Mouse (Mus musculus): ENCODE measurements at regions not wholly inside any gene's neighbourhood (a gene's known extent, or its start where the extent isn't known, plus 50 kb on each side); places are given as distances from the start of the nearest gene placed in this dataset.

DNA sequence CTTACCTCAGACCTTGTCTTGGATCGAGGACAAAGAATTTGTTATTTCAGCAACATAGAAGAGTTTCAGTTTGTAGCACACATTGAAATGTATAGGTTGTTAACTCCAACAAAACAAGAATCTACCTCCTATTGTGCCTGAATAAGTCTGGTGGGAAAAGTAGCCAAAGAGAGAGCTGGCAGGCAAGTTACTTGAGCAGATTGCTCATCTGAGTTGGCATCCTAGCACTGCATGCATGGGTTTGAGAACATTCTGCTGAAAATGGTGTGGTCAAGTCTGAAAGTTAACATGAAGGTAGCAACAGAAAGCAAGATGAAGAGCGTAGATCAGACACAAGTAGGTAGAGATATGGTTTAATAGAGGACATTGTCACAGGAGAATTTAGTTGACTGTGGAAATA, 587.5 kb downstream of the Bcl11a start:
- Histone ChIP-seq H3K9ac (replicated peaks; ENCODE audit: low read depth) (no peak overlapping the region), H3K36me3 (ENCODE audit: insufficient read depth, low read length) (no peaks in the 10 kb centered on the region), H3K9me3 (ENCODE audit: low read length) (no peaks in the 10 kb centered on the region), H3K27me3 (replicated peaks; ENCODE audit: insufficient read depth, low read length) (no peaks in the 10 kb centered on the region), H3K27ac (ENCODE audit: low read length) (no peak overlapping the region), H3K4me2 (replicated peaks; ENCODE audit: low read depth, low read length) (no peak overlapping the region), H3K4me3 (ENCODE audit: low read depth, low read length) (no peak overlapping the region), H3K4me1 (ENCODE audit: insufficient read depth, low read depth, low read length) (no peaks in the 10 kb centered on the region)
- no peak for DNase-seq (ENCODE audit: low spot score)
- TF ChIP-seq CTCF (IDR thresholded peaks at IDR 0.05) = no peak
- TF ChIP-seq EP300 (IDR thresholded peaks at IDR 0.05) = no peak
- no peak for ATAC-seq
- 86% methylated on average over 2 of the region's 2 CpGs for WGBS

DNA sequence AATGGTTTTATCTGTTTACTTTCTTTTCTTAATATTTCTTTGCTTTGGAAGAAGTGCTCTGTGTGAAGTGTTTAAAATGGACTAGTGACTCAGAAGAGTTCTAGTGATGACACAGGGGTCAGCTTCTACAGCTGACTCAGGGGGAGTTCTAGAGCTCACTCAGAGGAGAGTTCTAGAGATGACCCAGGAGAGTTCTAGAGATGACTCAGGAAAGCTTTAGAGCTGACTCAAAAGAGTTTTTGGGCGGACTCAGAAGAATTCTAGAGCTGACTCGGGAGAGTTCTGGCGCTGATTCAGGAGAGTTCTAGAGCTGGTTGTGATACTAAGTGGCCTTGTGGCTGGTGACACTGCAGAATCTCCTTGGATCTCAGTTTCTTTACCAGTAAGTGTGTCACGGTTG, 593.8 kb downstream of the Bcl11a start:
- TF ChIP-seq CTCF (IDR thresholded peaks at IDR 0.05) (no peak), EP300 (IDR thresholded peaks at IDR 0.05) (no peak)
- Histone ChIP-seq H3K36me3 (ENCODE audit: insufficient read depth, low read length) (no peaks in the 10 kb centered on the region), H3K27ac (ENCODE audit: low read length) (no peak overlapping the region), H3K9me3 (ENCODE audit: low read length) (no peaks in the 10 kb centered on the region), H3K4me3 (ENCODE audit: low read depth, low read length) (no peak overlapping the region), H3K27me3 (replicated peaks; ENCODE audit: insufficient read depth, low read length) (no peaks in the 10 kb centered on the region), H3K9ac (replicated peaks; ENCODE audit: low read depth) (no peak overlapping the region), H3K4me1 (ENCODE audit: insufficient read depth, low read depth, low read length) (no peaks in the 10 kb centered on the region), H3K4me2 (replicated peaks; ENCODE audit: low read depth, low read length) (no peak overlapping the region)
- WGBS = 78% methylated on average over 4 of the region's 4 CpGs
- DNase-seq (ENCODE audit: low spot score) (no peak), ATAC-seq (no peak)

DNA sequence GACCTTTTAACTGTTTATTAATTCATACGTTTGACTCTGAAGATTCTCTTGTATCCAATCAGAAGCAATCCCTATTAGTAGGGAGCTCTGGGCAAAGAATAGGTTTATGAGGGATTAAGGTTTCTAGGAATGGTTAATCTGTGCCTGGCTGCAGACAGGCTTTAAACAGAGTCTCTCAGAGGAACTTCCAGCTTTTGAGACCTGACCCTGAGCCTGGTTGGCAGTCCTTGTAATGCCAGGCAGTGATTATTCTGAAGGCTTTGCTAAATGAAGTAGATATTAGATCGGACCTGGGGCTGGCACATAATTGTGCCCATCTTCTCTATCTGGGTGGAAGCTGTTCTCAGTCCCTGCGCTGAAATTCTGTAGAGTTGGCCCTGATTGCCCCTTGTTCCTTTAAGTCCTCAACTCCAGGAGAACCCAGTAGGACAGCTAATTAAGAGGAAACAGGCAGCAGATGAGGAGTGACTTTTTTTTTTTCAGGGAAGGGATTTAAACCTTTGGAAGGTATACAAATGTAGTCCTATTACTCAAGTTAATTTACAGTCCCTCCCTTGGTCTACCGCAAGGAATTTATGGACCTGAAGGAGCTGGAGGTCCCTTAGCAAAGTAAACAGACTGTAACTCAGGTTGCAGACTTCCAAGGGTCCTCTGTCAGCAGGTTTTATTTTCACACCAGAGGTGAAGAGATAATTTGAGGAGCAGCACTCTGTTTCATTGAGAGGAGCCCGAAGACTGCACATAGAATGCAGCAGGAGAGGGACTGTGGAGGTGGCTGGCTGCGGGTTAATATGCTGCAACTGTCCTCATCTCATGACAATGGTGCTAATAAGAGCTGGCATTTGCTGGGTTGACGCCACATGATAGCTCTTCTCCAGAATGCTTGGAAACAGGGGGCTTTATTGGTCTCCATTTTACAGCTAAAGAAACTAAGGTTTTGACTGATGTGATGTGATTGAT, 595.7 kb downstream of the Bcl11a start:
- Histone ChIP-seq H3K4me3 (ENCODE audit: low read depth, low read length) (no peak overlapping the region), H3K27ac (ENCODE audit: low read length) (no peak overlapping the region), H3K9me3 (ENCODE audit: low read length) (no peaks in the 10 kb centered on the region), H3K36me3 (ENCODE audit: insufficient read depth, low read length) (no peaks in the 10 kb centered on the region), H3K4me2 (replicated peaks; ENCODE audit: low read depth, low read length) (no peak overlapping the region), H3K9ac (replicated peaks; ENCODE audit: low read depth) (no peak overlapping the region), H3K4me1 (ENCODE audit: insufficient read depth, low read depth, low read length) (no peaks in the 10 kb centered on the region), H3K27me3 (replicated peaks; ENCODE audit: insufficient read depth, low read length) (no peaks in the 10 kb centered on the region)
- DNase-seq (ENCODE audit: low spot score) (no peak), ATAC-seq (no peak)
- WGBS = 67% methylated on average over 7 of the region's 7 CpGs
- no peak for TF ChIP-seq EP300 (IDR thresholded peaks at IDR 0.05)
- TF ChIP-seq CTCF (IDR thresholded peaks at IDR 0.05) = no peak

DNA sequence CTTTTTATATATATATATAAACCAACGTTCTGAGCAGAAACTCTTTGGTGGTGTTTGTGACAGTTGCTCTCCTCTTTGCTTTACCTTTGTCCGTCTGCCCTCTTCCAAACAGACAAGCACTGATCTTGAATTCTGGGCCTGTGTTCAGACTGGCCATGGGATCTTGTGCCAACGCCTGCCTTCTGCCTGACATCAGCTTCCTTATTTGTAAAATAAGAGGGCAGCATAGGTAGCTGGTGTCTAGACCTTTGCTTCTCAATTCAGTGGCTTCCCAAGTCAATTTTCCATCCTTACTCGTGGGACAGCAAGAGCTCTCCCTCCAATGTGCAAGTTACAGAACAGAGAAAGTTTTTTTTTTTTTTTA, 596.3 kb downstream of the Bcl11a start:
- no peak overlapping the region for H3K4me3 ChIP-seq (ENCODE audit: low read depth, low read length)
- H3K36me3 ChIP-seq (ENCODE audit: insufficient read depth, low read length) = no peaks in the 10 kb centered on the region
- ATAC-seq (no peak), DNase-seq (ENCODE audit: low spot score) (no peak)
- no peak overlapping the region for H3K4me2 ChIP-seq (replicated peaks; ENCODE audit: low read depth, low read length)
- no peaks in the 10 kb centered on the region for H3K27me3 ChIP-seq (replicated peaks; ENCODE audit: insufficient read depth, low read length)
- H3K9me3 ChIP-seq (ENCODE audit: low read length) = no peaks in the 10 kb centered on the region
- H3K9ac ChIP-seq (replicated peaks; ENCODE audit: low read depth) = no peak overlapping the region
- no peak for TF ChIP-seq EP300 (IDR thresholded peaks at IDR 0.05)
- TF ChIP-seq CTCF (IDR thresholded peaks at IDR 0.05) = no peak
- no peaks in the 10 kb centered on the region for H3K4me1 ChIP-seq (ENCODE audit: insufficient read depth, low read depth, low read length)
- WGBS = 58% methylated on average over 4 of the region's 4 CpGs
- H3K27ac ChIP-seq (ENCODE audit: low read length) = no peak overlapping the region

DNA sequence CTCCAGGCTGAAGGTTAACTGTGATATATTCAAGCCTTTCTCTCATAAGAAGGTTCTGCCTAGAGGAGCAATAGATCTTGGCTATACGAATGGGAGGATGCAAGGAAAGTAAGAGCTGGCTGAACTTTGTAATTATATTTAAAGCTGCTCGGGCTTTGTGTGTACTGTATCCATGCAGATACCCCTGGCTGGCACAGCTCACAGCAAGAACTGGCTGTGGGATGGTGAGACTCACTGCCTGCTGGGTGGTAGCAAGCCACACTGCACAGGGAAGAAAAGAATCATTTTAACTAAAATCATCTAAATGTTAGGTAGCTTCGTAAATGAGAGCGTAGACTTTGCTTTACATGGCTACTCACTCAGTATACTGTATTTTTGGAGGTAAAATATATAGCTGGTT, 599.2 kb downstream of the Bcl11a start:
- H3K4me3 ChIP-seq (ENCODE audit: low read depth, low read length) = no peak overlapping the region
- no peak for ATAC-seq
- WGBS = 82% methylated on average over 4 of the region's 4 CpGs
- no peak overlapping the region for H3K4me2 ChIP-seq (replicated peaks; ENCODE audit: low read depth, low read length)
- H3K27ac ChIP-seq (ENCODE audit: low read length) = no peak overlapping the region
- H3K36me3 ChIP-seq (ENCODE audit: insufficient read depth, low read length) = no peaks in the 10 kb centered on the region
- H3K4me1 ChIP-seq (ENCODE audit: insufficient read depth, low read depth, low read length) = no peaks in the 10 kb centered on the region
- no peaks in the 10 kb centered on the region for H3K27me3 ChIP-seq (replicated peaks; ENCODE audit: insufficient read depth, low read length)
- no peak for DNase-seq (ENCODE audit: low spot score)
- H3K9me3 ChIP-seq (ENCODE audit: low read length) = no peaks in the 10 kb centered on the region
- no peak for TF ChIP-seq CTCF (IDR thresholded peaks at IDR 0.05)
- no peak for TF ChIP-seq EP300 (IDR thresholded peaks at IDR 0.05)
- no peak overlapping the region for H3K9ac ChIP-seq (replicated peaks; ENCODE audit: low read depth)

DNA sequence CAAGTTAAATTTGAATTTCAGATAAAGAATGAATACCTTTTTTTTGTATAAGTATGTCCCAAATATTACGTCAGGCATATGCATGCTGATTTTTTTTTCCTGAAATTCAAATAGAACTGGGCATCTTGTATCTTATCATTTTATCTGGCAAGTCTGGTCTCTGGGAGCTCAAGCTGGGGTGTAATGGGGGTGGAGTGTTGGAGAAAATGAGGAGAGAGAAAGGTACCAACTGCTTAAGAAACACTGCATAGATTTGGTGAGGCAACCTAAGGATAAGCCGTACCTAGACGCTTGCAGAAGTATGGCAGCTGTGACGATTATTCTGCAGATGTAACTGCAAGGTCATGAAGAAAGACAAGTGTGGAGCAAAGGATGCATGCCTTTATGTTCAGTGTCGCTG, 601.7 kb downstream of the Bcl11a start:
- Histone ChIP-seq H3K9me3 (ENCODE audit: low read length) (no peaks in the 10 kb centered on the region), H3K27me3 (replicated peaks; ENCODE audit: insufficient read depth, low read length) (no peaks in the 10 kb centered on the region), H3K4me2 (replicated peaks; ENCODE audit: low read depth, low read length) (no peak overlapping the region), H3K9ac (replicated peaks; ENCODE audit: low read depth) (no peak overlapping the region), H3K4me3 (ENCODE audit: low read depth, low read length) (no peak overlapping the region), H3K4me1 (ENCODE audit: insufficient read depth, low read depth, low read length) (no peaks in the 10 kb centered on the region), H3K36me3 (ENCODE audit: insufficient read depth, low read length) (no peaks in the 10 kb centered on the region), H3K27ac (ENCODE audit: low read length) (no peak overlapping the region)
- no peak for DNase-seq (ENCODE audit: low spot score)
- TF ChIP-seq CTCF (IDR thresholded peaks at IDR 0.05) = no peak
- TF ChIP-seq EP300 (IDR thresholded peaks at IDR 0.05) = no peak
- no peak for ATAC-seq
- 86% methylated on average over 5 of the region's 5 CpGs for WGBS

Measured in lung, postnatal 0 days (tissue).